In the genomic region with DNA sequence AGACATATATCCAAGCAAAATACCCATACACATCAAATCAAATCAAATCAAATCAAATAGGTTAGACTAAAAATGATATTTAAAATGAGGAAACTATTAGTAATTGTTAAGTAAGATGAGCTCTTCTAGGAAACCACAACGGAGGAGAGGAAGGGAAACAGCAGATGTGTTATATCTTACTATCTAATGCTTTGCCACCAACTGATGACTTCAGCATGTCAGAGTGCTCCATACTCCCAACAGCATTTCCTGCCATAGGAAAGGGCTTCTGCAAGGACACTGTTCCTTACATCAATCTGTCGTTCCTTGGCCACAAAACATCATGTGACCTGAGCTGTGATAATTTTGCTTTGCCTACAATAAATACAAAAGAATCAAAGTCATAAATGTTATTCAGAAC, we compare ENCODE assay signal across 23 mouse cellular contexts.
"Had no signal": no experiment of that assay in that cellular context is flagged by ENCODE, and none has a peak within 500 bp of the region (broad histone marks: within the 10 kb centered on the region; RNA-seq: fewer than 3 reads in every experiment).

No protein-coding gene starts in this region.

- DNase-seq: gastrocnemius, postnatal 25 days; heart, adult 18-20 months; heart, postnatal 10 days; heart, postnatal 4 days; kidney, adult 18-20 months; kidney, adult 8-10 months; kidney, postnatal 25 days; left cerebral cortex, postnatal 4 days had no signal

- H3K4me3 ChIP-seq: heart, embryonic 10.5 days; heart, embryonic 12.5 days; hindbrain, embryonic 10.5 days; hindbrain, embryonic 12.5 days; intestine, embryonic 15.5 days; layer of hippocampus, adult 2 months; left cerebral cortex, adult 2 months; limb, embryonic 13.5 days; limb, embryonic 15.5 days; liver, embryonic 12.5 days had no signal

- H3K4me1 ChIP-seq: hindbrain, embryonic 10.5 days; hindbrain, embryonic 12.5 days; liver, embryonic 12.5 days had no signal

- H3K27ac ChIP-seq: heart, embryonic 10.5 days; hindbrain, embryonic 10.5 days; hindbrain, embryonic 12.5 days; hindbrain, embryonic 14.5 days; intestine, embryonic 15.5 days; layer of hippocampus, adult 2 months; left cerebral cortex, adult 2 months; limb, embryonic 13.5 days; limb, embryonic 15.5 days; liver, embryonic 12.5 days; liver, embryonic 14.5 days had no signal

- H3K36me3 ChIP-seq: heart, embryonic 10.5 days; heart, embryonic 12.5 days; hindbrain, embryonic 10.5 days; hindbrain, embryonic 12.5 days; intestine, embryonic 15.5 days; limb, embryonic 13.5 days; limb, embryonic 15.5 days; liver, embryonic 12.5 days had no signal

- H3K9me3 ChIP-seq: heart, embryonic 10.5 days; heart, embryonic 12.5 days; hindbrain, embryonic 10.5 days; hindbrain, embryonic 12.5 days; intestine, embryonic 15.5 days; limb, embryonic 13.5 days; limb, embryonic 15.5 days; liver, embryonic 12.5 days had no signal

- H3K4me2 ChIP-seq: heart, embryonic 12.5 days; hindbrain, embryonic 12.5 days; hindbrain, embryonic 14.5 days; intestine, embryonic 15.5 days; limb, embryonic 13.5 days; limb, embryonic 15.5 days; liver, embryonic 12.5 days had no signal

- H3K27me3 ChIP-seq: heart, embryonic 12.5 days; hindbrain, embryonic 12.5 days; intestine, embryonic 15.5 days; limb, embryonic 13.5 days; limb, embryonic 15.5 days; liver, embryonic 12.5 days had no signal

- ATAC-seq: hindbrain, embryonic 16.5 days; inflammation-experienced regulatory T-cells, adult 6 months; intestine, embryonic 15.5 days; intestine, postnatal 0 days; liver, embryonic 12.5 days had no signal

- H3K9ac ChIP-seq: heart, embryonic 12.5 days; hindbrain, embryonic 12.5 days; hindbrain, embryonic 14.5 days; intestine, embryonic 15.5 days; limb, embryonic 13.5 days; limb, embryonic 15.5 days; liver, embryonic 12.5 days; liver, embryonic 14.5 days had no signal
